Mouse (Mus musculus): Measurements from ENCODE around the gene Wdr61.
"Not testable (repeated sequence)": the region's sequence is repeated elsewhere in the genome, so short reads cannot be mapped to it uniquely, and the experiment has no call there.

The Wdr61 gene

DNA sequence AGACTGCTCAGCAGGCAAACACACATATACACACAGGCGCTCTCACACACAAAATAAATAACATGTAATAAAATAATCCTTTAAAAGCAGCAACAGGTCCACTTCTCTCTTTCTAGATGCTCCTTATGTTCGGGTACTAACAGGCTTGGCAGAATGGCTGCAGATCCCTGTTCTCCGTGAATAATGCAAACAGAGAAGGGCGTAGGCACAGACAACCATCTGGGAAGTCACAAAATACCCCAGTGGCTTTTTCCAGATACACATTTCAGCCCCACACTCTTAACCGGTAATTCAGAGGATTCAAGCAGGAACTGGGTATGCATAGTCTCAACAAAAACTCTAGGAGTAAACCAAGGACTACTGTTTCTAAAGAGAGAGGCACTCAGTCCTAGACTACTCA is 8.0 kb downstream of the Wdr61 start:
- DNase-seq (ENCODE audit: low spot score in 2 of 2) = no peak

DNA sequence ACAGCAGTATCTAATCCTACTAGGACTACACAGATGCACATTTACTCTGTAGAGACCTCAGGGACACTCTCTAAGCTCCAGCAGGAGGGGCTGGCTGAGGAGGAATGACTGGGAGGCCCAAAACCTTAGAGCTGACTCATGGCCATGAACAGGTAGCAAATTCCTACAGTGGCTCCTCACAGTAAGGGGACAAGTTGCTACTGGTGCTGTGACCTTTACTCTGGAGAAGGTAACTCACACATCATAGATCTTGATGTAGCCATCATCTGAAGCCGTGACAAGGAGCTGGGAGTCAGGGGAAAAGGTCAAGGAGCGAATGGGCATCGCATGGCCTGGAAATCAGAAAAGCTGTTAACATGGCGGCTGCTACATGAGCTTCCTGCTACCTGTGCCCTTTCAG is 11.7 kb downstream of the Wdr61 start:
- DNase-seq (ENCODE audit: low spot score in 2 of 2) = no peak

DNA sequence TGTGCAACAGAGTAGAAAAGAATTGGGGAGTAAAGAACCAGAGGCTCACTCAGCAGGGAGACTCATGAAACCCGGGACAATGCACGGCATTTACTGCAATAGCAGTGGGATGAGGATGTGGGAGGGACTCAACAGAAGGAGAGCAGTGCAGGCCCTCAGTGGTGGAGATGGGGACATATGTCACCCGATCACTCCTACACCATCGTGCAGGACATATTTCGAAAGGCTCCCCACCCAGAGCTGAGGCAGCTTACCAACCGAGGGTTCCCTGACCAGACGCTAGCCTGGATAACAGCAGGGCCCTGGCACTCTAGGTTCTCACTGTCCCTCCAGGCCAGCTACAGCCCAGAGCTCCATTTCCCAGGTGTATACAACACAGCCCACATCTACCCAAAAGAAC is 12.2 kb downstream of the Wdr61 start:
- peak in 1 of 2 experiments; percentile 31 for DNase-seq (ENCODE audit: low spot score in 2 of 2)

DNA sequence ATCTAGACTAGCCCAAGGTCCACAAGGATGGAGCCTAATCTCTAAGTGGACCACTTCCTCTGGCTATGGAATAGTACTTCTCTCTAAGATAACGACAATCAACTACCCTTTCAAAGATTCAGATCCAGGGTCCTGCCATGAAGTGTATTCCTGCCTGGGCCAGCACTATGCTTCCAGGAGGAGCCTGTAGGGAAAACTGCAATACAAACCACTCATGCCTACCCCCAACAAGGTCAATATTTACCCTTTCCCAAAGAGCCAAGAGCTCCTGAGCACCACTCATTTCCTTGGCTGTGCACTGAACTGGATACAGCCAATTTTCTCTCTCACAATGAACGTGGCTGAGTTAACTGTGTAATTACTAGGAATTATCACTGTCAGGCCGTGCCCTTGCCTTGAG is 16.8 kb downstream of the Wdr61 start:
- DNase-seq (ENCODE audit: low spot score in 2 of 2) = no peak

DNA sequence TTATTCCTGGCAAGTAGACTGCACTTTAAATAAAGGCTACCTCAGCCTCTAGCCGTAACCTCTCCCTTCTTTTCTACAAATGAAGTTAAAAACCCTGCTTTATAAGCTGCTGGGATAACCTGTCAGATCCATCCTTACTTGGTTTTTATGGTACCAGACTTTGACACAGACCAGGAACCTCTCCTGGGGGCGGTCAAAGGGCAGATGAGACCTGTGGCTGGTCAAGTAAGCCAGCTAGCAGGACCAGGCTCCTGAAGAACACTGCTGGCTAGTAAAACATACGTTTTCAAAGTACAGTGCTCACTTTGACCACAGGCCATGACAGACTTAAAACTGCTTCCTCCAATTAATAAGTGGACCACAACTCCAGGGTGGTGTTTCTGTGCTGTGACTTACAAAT is 18.5 kb downstream of the Wdr61 start:
- no peak for DNase-seq (ENCODE audit: low spot score in 2 of 2)

DNA sequence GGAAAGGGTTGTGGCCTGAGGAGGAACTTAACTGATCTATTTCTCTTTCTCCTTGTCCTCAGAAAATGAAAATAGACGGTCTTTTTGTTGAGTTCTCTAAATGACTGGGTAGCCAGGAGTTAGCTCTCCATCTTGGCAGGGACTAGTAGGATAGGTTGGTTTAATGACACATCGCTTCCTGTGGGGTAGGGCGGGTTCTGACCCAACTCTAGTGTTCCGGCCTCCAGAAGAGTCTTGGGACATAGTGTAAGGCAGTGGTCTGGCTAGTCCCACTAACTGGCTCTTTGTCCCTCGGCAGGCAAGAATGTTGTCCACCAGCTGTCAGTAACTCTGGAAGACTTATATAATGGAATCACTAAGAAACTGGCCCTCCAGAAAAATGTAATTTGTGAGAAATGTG is 26.2 kb downstream of the Wdr61 start:
- no peak for DNase-seq (ENCODE audit: low spot score in 2 of 2)

DNA sequence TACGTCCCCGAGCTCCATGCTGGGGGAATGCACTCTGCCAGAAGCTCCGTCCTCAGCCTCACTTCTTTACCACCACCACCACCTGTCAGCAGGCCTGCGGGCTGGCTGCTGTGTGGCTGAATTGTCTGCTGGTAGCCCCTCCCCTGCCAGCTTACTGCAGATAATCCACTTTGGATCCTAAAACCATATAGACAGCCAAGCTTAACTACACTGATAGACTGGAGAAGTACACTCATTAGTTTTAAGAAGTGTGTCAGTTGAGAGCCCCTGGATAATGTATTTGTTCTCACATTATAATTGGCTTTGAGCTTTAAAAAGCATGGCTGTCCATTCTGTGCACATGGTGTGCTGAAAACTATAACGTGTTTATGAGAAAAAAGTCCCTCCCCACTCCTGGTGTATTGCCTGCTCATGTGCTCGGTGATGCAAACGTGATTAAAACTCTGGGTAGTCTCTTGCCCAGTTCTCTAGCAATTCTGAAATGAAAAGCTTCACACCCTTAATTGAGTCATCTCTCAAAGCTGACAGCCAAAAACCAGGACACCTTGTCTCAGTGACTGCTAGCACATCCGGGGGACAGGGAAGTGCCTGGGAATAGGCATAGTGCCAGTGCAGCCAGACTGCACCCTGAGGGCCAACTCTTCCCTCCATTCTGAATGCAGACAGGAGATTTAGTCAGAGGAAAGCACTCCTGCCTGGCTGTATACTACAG is 26.9 kb downstream of the Wdr61 start:
- no peak for DNase-seq (ENCODE audit: low spot score in 2 of 2)

DNA sequence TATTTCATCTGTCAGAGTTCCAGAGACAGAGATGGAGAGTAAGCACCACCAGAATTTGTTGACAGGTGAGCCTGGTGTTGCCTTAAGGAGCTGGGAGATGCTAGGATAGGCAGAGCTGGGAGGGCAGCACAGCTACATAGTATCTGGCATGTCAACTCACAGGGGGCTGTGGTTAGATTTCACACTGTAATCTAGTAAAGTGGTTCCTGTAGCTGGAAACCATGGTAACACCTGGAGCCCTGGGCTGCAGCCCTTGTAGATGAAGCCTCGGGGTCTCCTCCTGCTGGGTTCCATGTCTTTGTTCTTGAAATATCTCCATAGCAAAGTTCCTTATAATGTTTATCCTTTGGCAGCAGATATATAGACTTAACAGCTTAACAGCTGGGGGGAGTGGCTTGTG is 28.8 kb downstream of the Wdr61 start:
- no peak for DNase-seq (ENCODE audit: low spot score in 2 of 2)

DNA sequence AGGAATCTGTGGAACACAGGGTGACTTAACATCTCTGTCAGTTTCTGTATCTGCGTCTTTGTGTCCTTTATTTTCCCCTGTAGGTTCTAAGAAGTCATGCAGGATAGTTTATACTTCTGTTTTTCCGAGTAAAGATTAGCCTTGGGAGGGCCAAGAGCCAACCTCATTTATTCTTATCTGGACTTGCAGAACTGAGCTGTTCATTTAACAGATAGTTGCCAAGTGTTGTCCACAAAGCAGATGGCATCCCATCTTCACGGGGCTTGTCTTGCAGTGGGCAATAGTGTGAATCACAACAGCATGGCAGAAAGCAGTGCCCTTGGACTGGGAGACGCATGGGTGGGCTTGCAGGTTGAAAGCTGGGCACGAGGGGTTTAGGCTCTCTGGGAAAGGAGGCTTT is 30.0 kb downstream of the Wdr61 start:
- DNase-seq (ENCODE audit: low spot score in 2 of 2) = no peak

DNA sequence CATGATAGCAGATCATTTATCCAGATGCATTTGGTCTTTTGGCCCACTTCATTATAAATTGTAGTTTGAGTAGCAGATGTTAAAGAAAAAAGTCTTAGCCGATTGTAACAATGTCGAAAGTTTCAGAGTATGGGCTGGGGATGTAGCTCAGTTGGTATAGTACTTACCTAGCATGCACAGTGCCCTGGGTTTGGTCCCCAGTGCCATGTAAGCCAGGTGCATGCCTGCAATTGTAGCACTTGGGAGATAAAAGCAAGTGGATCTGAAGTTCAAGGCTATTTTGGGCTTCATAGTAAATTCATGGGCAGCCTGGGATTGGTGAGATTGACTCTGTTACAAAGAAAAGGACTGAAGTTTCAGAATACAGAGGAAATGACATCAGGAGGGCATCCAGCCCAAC is 31.7 kb downstream of the Wdr61 start:
- no peak for DNase-seq (ENCODE audit: low spot score in 2 of 2)

DNA sequence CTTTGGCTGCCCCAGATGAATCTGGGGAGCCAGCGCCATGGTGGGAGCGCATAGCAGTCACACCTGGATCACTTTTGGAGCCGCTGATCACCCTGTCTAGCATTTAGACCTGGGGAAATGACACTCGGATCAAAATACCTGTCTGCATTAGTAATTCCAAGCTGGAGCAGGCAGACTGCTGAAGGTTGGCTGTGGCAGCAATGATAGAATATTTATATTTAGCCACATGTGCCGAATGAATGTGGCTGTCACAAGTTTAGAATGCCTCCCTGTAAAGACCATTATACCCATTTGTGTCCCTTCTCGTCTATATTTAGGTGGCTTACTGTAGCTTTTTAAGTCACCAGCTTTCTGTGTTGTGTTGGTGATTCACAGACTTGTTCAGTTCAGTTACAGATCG is 33.6 kb downstream of the Wdr61 start:
- no peak for DNase-seq (ENCODE audit: low spot score in 2 of 2)

DNA sequence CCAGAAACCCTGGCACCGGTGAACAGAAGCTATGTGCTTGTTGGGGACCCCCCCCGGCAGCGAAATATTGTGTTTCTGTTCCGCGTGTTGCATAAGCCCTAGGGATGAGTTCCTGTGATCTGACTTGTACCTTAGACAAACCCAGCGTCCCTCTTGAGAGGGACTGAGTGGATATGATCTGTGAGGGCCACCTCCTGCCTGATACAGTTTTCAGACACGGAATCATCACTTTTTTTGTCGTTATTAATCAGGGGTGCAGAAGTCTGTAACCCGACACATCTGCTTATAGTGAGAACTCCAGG is 34.2 kb downstream of the Wdr61 start:
- no peak for DNase-seq (ENCODE audit: low spot score in 2 of 2)

DNA sequence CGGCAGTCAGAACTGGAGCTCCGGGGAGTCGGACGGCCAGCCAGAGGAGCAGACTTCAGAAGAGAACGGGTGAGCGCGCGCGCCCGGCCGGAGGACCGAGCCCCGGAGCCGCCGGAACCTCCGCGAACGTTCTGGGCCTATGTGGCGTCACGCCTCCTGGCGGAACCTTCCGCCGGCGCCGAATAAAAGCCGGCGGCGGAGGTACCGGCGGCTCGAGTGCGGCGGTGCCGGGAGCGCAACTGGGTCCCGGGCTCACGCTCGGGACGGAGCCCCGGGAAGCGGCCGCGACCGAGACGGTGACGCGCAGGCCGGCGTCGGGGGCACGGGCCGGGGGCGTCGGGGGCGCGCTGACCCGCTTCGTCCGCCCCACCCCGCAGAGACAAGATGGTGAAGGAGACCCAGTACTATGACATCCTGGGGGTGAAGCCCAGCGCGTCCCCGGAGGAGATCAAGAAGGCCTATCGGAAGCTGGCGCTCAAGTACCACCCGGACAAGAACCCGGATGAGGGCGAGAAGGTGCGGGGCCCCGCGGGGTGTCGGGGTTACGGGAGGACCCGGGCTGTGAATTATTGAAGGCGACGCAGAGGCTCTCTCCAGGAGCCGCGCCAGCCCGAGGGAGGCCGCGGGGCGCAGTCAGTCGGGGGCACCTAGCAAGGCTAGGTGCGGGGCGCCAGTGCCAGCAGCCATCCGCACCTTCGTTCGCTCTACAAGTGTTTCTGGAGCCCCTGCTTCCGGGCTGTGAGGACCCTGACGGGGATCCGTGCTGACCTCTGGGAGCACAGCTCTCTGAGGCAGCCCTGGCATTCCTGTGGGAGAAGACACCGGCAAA is 34.8 kb downstream of the Wdr61 start:
- peak; percentile 78 for DNase-seq (ENCODE audit: low spot score in 2 of 2)

DNA sequence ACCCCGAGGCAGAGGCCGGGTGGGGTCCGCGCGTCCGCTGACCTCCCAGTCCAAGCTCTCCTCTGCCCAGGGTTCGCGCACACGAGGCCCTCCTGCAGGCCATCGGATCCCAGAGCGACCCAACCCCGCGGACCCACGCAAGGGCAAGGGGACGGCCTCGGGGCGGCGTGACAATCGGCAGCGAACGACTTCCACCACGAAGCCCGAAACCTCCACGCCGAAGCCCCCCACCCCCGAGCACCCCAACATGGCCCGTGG is 35.3 kb downstream of the Wdr61 start:
- no peak for DNase-seq (ENCODE audit: low spot score in 2 of 2)

DNA sequence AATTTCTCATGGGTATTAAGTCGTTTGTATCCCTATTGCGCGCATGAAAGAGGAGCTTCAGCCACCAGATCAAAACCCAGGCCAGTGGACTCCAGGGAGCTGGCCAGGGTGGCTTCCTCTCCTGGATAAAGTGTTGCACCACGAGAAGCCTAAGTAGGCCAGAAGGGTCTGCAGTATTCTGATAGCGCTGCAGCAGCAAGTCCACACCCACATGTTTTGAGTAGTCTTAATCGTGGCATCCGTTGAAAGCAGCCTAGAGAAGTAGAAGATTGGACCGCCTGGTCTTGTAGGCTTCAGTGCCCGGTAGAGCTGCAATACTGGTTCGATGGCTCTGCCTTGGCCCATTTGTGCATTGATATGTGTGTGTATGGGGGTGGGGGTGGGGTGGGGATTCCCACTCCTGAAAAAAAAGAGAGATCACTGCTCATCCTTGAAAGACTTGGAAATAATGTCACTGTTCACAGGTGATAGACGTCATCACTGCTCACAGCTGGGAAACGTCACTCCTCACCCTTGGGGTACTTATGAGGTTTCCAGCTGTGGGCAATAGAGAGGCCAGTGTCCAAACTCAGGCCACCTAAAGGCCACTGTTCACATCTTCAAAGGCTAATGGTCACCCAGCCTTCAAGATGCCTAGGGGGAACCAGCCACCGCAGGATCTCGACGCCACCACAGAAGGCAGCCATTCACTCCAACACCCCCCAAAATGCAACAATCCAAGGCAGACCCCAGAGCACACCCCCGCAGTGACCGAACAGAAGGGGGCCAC is 35.8 kb downstream of the Wdr61 start, which contains the start of gene Dnaja4:
Gene Dnaja4, plus strand, starts transcription at position 556 of the 769 bp plus-strand sequence.
- no peak for DNase-seq (ENCODE audit: low spot score in 2 of 2)

DNA sequence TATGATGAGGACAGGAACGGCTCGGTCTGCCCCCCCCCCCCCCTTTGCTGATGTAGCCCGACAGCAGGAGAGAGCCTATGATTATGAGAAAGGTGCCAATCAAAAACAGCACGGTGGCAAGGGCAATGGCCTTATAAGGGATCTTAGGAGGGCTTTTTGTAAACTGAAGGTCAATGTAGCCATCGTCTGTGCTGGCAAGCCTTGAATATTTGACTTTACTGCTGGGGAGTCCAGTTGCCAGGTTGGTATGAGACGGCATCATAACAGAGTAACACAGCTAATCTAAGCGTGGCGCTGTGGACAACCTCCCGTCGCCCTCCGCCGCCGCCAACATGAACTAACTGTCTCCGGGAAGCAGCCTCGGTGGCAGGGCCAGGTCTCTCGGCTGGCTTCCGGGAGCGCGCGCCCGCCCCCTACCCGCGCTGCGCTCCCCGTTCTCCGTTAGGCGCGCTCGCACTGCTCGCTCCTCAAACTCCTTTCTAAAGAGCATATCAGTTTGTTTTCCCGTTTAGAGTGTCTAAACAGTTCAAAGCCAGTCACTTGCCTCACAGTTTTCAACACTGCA is 43.0 kb downstream of the Wdr61 start:
- DNase-seq (ENCODE audit: low spot score in 2 of 2) = not testable (repeated sequence)

DNA sequence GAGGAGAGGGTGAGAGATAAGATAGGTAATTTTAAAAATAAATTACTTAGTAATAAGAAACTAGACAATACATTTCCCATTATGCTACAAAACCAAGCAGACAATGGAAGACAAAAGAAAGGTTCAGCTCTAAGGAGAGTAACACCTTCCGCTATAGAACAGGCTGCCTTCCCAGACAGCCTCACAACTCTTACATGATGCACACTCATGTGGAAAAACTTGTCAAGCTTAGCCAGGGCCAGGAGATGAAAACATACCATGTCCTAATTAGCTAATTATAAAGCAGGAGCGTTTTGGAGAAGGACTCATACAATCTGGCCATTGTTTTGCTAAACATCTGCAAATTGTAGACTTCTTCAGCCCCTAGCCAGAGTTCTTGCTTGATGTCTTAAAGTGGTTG is 43.6 kb downstream of the Wdr61 start:
- DNase-seq (ENCODE audit: low spot score in 2 of 2) = not testable (repeated sequence)

DNA sequence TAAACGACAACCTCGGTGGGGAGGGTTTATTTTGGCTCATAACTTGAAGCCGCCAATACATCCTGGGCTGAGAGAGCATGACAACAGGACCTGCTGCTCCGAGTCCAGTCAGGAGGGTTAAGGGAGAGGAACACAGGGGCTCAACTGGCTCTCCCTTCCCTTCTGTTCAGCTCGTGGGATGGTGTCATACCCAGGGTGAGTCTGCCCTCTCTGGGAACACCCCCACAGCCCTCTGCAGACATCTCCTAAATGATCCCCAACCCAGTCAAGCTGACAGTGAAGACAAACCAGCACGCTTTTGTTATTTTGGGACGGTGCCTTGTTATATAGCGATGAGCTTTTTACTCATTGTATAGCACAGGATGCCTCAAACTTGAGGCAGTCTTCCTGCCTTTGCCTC is 44.9 kb downstream of the Wdr61 start:
- DNase-seq (ENCODE audit: low spot score in 2 of 2) = no peak

DNA sequence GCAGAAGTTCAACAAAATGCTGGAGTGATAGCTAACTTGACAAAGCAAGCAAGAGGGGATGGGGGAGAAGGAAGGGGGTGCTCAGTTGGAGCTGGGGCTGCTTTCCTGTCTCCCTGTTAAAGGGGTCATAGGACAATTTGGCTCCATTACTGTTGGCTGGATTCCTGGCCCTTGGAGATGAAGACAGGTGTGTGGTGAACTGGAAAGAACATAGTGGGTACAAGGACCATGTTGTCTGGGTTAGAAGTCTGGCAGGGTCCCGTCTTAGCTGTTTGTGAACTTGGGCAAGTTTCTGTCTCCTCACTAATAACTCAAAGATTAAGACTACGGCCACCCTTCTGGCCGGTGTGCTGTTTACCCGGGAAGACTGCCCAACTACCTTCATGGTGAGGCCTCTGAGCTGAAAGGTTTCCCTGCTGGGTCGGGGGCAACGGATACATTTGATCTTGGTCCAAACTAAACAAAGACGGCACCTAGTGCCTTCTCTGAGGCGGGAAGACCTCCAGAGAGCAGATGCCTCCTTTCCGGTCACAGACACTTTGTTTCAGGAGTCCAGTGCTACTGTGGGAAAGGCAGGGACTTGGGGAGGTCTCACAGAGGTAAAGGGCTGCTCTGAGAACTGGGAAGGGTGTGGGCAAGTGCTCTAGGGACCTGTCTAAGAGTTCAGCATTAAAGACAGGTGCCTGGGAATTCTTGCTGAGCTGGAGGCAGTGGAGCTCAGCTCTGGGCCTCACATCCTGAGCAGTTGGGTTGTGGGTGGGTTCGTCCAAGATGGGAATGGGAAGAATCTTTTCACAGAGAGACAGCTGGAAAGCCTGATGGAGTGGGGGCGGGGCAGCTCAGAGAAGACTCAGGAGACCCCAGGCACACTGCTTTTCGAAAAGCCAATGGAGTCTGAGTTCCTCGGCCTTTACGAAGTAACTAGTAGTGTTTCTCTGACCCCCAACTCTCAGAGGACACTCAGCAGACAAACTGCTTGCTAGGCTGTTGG is 46.8 kb downstream of the Wdr61 start:
- DNase-seq (ENCODE audit: low spot score in 2 of 2) = no peak

DNA sequence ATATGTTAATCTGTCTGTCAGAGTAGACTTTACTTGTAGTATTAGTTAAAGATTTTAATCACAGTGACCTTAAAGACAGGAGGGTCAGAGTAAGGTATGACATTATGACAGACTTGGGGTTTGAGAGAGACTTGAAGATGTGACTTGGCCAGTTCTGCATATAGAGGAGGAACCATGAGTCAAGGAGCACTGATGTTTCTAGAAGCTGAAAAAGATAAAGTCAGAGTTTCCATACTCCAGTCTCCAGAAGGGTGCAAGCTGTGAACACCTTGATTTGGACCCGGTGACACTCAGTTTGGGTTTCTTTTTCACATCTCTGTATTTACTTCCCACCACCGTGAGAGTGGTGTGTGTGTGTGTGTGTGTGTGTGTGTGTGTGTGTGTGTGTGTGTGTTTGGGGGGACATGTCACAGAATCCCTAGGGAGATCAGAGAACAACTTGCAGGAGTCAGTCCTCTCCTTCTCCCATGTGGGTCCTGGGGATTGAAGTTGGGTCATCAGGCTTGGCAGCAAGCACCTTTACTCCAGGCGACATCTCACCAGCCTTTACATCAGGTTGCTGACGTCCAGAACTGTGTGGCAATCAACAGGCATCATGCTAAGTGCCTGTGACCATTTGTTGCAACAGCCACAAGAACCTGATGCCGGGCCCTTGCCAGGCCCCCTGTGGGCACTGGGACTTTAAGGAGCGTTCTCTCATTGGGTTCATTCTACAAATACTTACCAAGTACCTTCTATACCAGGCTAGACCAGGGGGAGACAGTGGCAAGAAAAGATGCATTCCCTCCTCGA is 50.3 kb downstream of the Wdr61 start:
- DNase-seq (ENCODE audit: low spot score in 2 of 2) = no peak

DNA sequence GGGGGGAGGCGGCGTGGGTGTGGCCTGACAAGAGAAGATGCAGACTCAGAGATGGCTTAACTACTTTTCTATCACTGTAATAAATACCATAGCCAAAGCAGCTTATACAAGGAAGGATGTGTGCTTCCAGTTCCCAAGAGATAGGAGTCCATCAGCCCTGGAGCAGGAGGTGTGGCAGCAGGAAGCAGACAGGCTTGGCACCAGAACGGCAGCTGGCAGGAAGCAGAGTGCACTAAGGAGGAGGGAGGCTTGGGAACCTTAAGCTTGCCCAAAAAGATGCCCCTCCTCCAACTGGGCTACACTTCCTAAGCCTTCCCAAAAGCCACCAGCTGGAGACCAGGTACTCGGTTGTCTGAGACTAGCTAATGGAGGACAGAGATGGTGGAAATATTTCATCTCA is 51.5 kb downstream of the Wdr61 start:
- no peak for DNase-seq (ENCODE audit: low spot score in 2 of 2)
